Mouse (Mus musculus) liver, embryonic 15.5 days (tissue): ENCODE data around the gene Pdik1l. TPM values are rescaled to one million over a fixed set of nuclear protein-coding genes. Genes with fewer than 3 reads are reported as not detected.
A peak's percentile ranks its signal among the peaks of the same experiment; 100 is the strongest.

Experiments used
- ATAC-seq: fragments of 200-750 bp; cut with Nextera tagmentation; 2 replicates; pipeline ENCODE4 v1.8.0; 2017; ENCODE audit warnings: moderate number of reproducible peaks, mild to moderate bottlenecking, moderate library complexity; ENCODE audit not compliant: insufficient read depth
- H3K27ac ChIP-seq: fragments of 300-500 bp; sonication (generic); replicated peaks from 2 replicates; pipeline ENCODE4 v1.5.1; 2015; ENCODE audit warnings: mild to moderate bottlenecking, inconsistent platforms
- H3K27me3 ChIP-seq: fragments of 300-500 bp; sonication (generic); 2 replicates; pipeline ENCODE4 v1.6.1; 2015; ENCODE audit warnings: mild to moderate bottlenecking, inconsistent platforms
- H3K36me3 ChIP-seq: fragments of 300-500 bp; sonication (generic); replicated peaks from 2 replicates; pipeline ENCODE4 v1.6.1; 2015; ENCODE audit warnings: moderate library complexity, mild to moderate bottlenecking, inconsistent platforms
- H3K4me1 ChIP-seq: fragments of 300-500 bp; sonication (generic); replicated peaks from 2 replicates; pipeline ENCODE4 v1.6.1; 2015; ENCODE audit warnings: inconsistent platforms
- H3K4me2 ChIP-seq: fragments of 300-500 bp; sonication (generic); 2 replicates; pipeline ENCODE4 v1.6.1; 2015; ENCODE audit warnings: moderate library complexity, mild to moderate bottlenecking, inconsistent platforms
- H3K4me3 ChIP-seq: fragments of 300-500 bp; sonication (generic); replicated peaks from 2 replicates; pipeline ENCODE4 v1.5.1; 2015; ENCODE audit warnings: mild to moderate bottlenecking, inconsistent platforms
- H3K9ac ChIP-seq: fragments of 300-500 bp; sonication (generic); 2 replicates; pipeline ENCODE4 v1.6.1; 2015; ENCODE audit warnings: moderate library complexity, mild to moderate bottlenecking, inconsistent platforms
- H3K9me3 ChIP-seq: fragments of 300-500 bp; sonication (generic); replicated peaks from 2 replicates; pipeline ENCODE4 v1.6.1; 2016; ENCODE audit warnings: inconsistent platforms
- WGBS: fragments of 180-500 bp; shearing (Covaris S2); methylation state at CpG from one replicate; pipeline ENCODE4 v1.1.7; 2015; ENCODE audit warnings: mixed read lengths; ENCODE audit not compliant: insufficient replicate concordance; 5-methylcytosine and 5-hydroxymethylcytosine counted together
- polyA plus RNA-seq: library from polyadenylated mRNA; unstranded; fragments of >200 nt; fragmentation: Nextera tagmentation; extraction: Ambion mirVana; gene quantifications from 2 replicates; pipeline ENCODE4 v1.2.1, GENCODE M21; 2015

Gene Pdik1l
- polyA plus RNA-seq, 1 experiment from 2014 or later, result 9.8 TPM

GRCm38 (mm10) chr4:134256407-134257197 lies 31.1 kb downstream of the Pdik1l start:
- Histone ChIP-seq H3K9me3 (no peaks in the 10 kb centered on the region), H3K27me3 (peaks cover 66% of the 10 kb centered on the region), H3K4me3 (no peak overlapping the region), H3K27ac (no peak overlapping the region), H3K4me1 (peaks cover 26% of the 10 kb centered on the region), H3K36me3 (no peaks in the 10 kb centered on the region), H3K4me2 (no peak overlapping the region), H3K9ac (no peak overlapping the region)
- ATAC-seq, result no peak
- 24% methylated on average over 19 of the region's 19 CpGs for WGBS

- Histone ChIP-seq H3K36me3 (no peaks in the 10 kb centered on the region), H3K4me1 (peaks cover 33% of the 10 kb centered on the region), H3K9ac (no peak overlapping the region), H3K27ac (no peak overlapping the region), H3K4me3 (no peak overlapping the region), H3K27me3 (peaks cover 70% of the 10 kb centered on the region), H3K9me3 (no peaks in the 10 kb centered on the region), H3K4me2 (no peak overlapping the region)
- no peak for ATAC-seq
- 39% methylated on average over 4 of the region's 4 CpGs for WGBS
These were observed 31.8 kb downstream of the Pdik1l start for GRCm38 (mm10) chr4:134255854-134256253.

DNA sequence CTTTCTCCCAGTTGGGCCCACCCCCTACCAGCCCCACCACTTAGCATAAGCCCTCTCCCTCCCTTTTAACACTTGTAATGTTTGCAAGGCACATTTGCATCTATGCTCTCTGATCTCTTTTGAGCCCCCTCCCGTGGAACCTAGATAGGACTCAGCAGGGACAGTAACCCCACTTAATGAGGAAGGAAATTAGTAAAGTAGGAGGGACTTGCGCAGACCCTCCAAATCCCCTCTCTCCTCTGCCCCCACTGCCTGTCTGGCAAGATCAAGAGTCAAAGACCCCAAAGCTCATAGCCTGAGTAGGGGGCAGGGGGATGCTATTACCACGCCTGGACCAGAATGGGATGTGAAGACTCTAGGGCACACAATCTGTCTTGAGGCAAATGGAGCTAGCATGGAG lies 32.9 kb downstream of the Pdik1l start:
- H3K4me3 ChIP-seq, result no peak overlapping the region
- 40% methylated on average over 3 of the region's 3 CpGs for WGBS
- no peak for ATAC-seq
- H3K27ac ChIP-seq, result no peak overlapping the region
- H3K9ac ChIP-seq, result no peak overlapping the region
- peaks cover 78% of the 10 kb centered on the region for H3K27me3 ChIP-seq
- no peaks in the 10 kb centered on the region for H3K9me3 ChIP-seq
- H3K36me3 ChIP-seq, result no peaks in the 10 kb centered on the region
- peaks cover 43% of the 10 kb centered on the region for H3K4me1 ChIP-seq
- H3K4me2 ChIP-seq, result no peak overlapping the region

DNA sequence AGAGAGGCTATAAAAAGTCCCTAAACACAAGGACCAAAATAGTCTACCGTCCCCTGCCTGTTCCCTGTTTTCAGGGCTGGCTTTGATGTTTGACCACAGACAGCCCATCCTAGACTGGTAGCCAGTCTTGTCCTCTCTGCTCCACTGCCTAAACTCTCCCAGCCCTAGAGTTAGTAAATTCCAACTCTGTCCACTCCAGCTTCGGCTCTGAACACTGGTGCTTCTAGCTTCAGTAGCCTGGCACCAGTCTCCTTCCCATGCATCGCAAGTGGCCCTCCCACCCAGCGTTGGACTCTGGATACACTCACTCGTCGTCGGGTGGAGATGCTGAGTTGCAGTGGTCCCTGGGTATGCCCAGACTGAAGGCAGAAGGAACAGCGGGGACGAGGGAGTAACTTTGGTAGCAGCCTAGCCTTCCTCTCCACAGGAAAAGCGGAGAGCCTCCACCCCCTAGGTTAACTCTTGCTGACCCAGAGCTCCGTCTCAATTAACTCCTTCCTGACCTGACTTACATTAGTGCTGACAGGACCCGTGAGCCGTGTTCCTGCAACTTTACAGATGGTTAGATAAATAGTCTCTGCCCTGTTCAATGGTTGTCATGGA lies 33.9 kb downstream of the Pdik1l start, which contains the start of gene Grrp1:
Gene Grrp1, minus strand, starts transcription at position 385 of the 603 bp plus-strand sequence.
- Histone ChIP-seq H3K4me2 (peak within 1 kb of the TSS; percentile 67), H3K9me3 (no peaks in the 10 kb centered on the region), H3K4me3 (peak within 1 kb of the TSS; percentile 22), H3K36me3 (no peaks in the 10 kb centered on the region), H3K4me1 (peaks cover 48% of the 10 kb centered on the region), H3K27me3 (peaks cover 88% of the 10 kb centered on the region), H3K9ac (no peak within 1 kb of the TSS), H3K27ac (no peak within 1 kb of the TSS)
- ATAC-seq, result no peak
- 4% methylated on average over 13 of the region's 13 CpGs for WGBS

GRCm38 (mm10) chr4:134252911-134253721 lies 34.6 kb downstream of the Pdik1l start:
- Histone ChIP-seq H3K4me1 (peaks cover 48% of the 10 kb centered on the region), H3K27me3 (peaks cover 95% of the 10 kb centered on the region), H3K4me3 (peak overlapping the region; percentile 22; the same call in 1 of the 2 replicates), H3K9ac (no peak overlapping the region), H3K4me2 (0 out of 2 replicates have a peak overlapping the region, but pooled peaks have one; percentile 67), H3K36me3 (no peaks in the 10 kb centered on the region), H3K9me3 (no peaks in the 10 kb centered on the region), H3K27ac (no peak overlapping the region)
- 12% methylated on average over 15 of the region's 15 CpGs for WGBS
- no peak for ATAC-seq

DNA sequence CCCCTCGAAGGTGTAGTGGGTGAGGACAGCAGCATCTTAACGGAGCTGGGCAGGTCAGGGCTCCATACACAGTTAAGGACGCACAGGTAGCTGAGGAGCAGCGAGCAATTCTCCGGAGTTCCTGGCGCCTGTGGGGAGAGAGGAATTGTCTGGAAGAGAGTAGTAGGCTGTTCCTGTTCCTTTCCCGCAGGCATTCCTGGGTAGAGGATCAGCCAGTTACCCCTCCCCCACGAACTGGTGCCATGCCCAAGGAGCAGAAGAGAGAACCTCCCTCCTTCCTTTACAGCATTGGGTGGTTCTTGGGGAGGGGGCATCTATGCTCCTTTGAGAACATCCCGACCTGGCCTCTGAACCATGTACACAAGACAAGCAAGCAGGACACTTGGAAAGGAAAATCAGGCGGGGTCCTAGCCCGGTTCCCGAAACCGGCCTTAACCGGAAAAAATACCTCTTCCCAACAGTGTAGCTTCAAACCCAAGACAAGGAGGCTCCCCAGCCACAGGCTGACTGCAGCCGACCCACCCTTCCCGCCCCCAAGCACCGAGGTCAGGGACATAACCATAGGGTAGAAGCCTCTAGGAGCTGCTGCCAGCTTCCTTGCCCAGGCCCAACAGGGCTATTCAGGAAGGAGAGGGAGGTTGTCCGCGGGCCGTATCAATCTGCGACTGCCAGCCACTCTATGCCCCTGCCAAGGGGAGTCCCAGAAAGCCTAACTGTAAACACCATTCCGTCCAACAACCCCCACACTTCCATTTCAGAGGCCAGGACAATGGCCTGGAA lies 35.4 kb downstream of the Pdik1l start:
- H3K4me3 ChIP-seq, result peak overlapping the region; percentile 43; the same call in 1 of the 2 replicates
- peaks cover 100% of the 10 kb centered on the region for H3K27me3 ChIP-seq
- ATAC-seq, result no peak
- H3K4me1 ChIP-seq, result peaks cover 48% of the 10 kb centered on the region
- peak overlapping the region; percentile 67 for H3K4me2 ChIP-seq
- no peaks in the 10 kb centered on the region for H3K36me3 ChIP-seq
- no peaks in the 10 kb centered on the region for H3K9me3 ChIP-seq
- H3K27ac ChIP-seq, result no peak overlapping the region
- WGBS, result 14% methylated on average over 22 of the region's 22 CpGs
- no peak overlapping the region for H3K9ac ChIP-seq

- WGBS, result under 1% methylated on average over 91 of the region's 91 CpGs
- no peak overlapping the region for H3K27ac ChIP-seq
- no peaks in the 10 kb centered on the region for H3K36me3 ChIP-seq
- peaks cover 48% of the 10 kb centered on the region for H3K4me1 ChIP-seq
- H3K9ac ChIP-seq, result no peak overlapping the region
- H3K9me3 ChIP-seq, result no peaks in the 10 kb centered on the region
- peak overlapping the region; percentile 67 for H3K4me2 ChIP-seq
- peaks cover 100% of the 10 kb centered on the region for H3K27me3 ChIP-seq
- ATAC-seq, result 0 out of 2 replicates have a peak, but pooled peaks have one; percentile 17
- peak overlapping the region; percentile 43 for H3K4me3 ChIP-seq
These were observed 36.2 kb downstream of the Pdik1l start for GRCm38 (mm10) chr4:134251241-134252130.

- Histone ChIP-seq H3K4me1 (peaks cover 51% of the 10 kb centered on the region), H3K36me3 (no peaks in the 10 kb centered on the region), H3K27me3 (peaks cover 100% of the 10 kb centered on the region), H3K9ac (no peak overlapping the region), H3K4me2 (peak overlapping the region; percentile 67), H3K4me3 (peak overlapping the region; percentile 43), H3K9me3 (no peaks in the 10 kb centered on the region), H3K27ac (no peak overlapping the region)
- no peak for ATAC-seq
- 17% methylated on average over 10 of the region's 10 CpGs for WGBS
These were observed 36.8 kb downstream of the Pdik1l start for GRCm38 (mm10) chr4:134250930-134251240.

DNA sequence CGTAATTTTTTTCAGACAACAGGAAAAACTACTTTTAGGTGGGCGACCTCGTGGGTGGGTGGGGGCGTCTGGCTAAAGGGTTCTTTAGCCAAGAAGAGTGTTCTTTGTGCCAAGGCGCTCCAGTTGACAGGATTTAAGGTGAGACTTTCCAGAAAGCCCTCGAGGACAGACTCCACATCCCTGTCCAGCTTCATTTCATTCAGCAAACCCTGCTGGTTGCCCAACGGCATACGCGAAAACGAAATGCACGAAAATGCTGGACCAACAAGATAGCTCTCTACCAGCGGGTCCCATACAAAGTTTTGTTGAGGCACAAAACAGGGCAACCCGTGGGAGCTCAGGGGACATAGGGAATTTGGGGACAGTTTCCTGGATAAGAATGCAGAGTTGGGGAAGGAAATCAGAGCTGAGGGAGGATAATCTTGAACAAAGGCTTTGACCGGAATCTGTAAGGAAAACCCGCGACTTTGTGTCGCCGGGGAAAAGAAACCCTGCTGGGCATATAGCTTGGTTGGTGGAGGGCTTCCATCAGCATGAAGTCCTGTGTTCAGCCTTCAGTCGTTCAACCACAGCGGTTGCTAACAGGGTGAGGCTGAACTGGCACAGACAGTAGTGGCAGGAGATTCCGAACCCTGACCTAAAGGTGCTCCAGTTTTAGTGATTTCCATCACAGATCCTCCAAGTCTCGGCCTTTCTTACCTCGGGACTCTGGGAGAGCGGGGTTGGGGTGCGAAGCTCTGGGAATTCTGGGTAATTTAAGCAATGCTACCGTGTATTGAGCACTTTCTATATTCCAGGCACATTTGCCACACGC lies 37.4 kb downstream of the Pdik1l start:
- H3K27ac ChIP-seq, result no peak overlapping the region
- peak overlapping the region; percentile 67 for H3K4me2 ChIP-seq
- ATAC-seq, result no peak
- peaks cover 56% of the 10 kb centered on the region for H3K4me1 ChIP-seq
- H3K27me3 ChIP-seq, result peaks cover 98% of the 10 kb centered on the region
- H3K36me3 ChIP-seq, result no peaks in the 10 kb centered on the region
- peak overlapping the region; percentile 33; the same call in 1 of the 2 replicates for H3K4me3 ChIP-seq
- 20% methylated on average over 27 of the region's 27 CpGs for WGBS
- no peak overlapping the region for H3K9ac ChIP-seq
- H3K9me3 ChIP-seq, result no peaks in the 10 kb centered on the region
